Mouse (Mus musculus) lung, postnatal 36 days (tissue): Measurements from ENCODE around the gene Sema4c.

ENCODE experiments used
- DNase-seq: peaks from one replicate; pipeline ENCODE4 v3.0.0; 2022; ENCODE audit warnings: mixed read lengths

The Sema4c gene

DNA sequence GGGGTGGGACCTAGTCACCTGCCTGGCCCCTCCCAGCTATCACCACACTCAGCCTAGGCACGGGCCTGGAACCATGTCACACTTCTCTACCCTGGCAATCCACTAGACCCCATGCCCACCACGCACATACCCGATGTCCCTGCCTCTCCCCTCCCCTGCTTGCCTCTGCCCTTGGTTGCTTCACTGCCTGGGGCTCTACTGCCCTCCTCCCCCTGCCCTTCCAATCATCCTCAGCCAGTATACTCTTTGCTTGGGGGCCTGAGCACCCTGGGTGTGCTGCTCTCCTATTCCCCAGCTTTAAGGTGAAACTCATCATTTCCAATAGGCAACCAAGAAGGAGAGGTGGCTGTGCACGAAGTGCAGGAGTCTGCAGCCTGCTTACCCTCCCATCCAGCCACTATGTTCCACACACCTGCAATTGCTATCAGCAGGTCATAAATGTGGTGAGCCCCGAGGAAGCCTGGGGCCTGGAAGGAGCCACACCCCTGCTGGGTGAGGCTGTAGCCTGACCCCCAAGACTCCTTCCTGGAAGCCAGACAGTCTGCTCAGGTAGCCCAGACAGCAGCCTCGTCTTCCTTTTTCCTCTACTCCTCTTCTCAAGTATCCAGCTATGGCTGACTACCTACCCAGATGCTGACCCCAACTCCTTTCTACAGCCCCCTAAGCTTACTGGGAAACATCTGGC, 19.0 kb upstream of the Sema4c start:
- DNase-seq: no peak

DNA sequence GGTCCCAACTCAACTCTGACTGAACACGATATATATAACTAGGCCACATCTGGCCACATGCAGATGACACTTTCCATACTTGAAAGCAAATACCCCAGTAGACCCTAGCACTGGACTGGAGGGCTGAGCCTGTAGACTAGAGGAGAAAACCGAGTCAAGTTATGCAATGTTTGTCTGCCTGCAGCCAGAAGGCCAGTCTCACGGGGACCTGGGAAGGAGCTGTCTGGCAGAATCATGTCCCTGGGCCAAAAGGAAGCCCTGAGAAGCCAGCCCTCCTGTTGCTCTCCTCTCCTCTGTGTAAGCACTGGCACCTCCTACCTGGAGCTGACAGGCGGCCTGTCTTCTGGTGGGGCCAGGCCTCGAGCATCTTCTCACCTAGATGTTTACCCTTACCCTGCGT, 17.2 kb upstream of the Sema4c start:
- DNase-seq: no peak

DNA sequence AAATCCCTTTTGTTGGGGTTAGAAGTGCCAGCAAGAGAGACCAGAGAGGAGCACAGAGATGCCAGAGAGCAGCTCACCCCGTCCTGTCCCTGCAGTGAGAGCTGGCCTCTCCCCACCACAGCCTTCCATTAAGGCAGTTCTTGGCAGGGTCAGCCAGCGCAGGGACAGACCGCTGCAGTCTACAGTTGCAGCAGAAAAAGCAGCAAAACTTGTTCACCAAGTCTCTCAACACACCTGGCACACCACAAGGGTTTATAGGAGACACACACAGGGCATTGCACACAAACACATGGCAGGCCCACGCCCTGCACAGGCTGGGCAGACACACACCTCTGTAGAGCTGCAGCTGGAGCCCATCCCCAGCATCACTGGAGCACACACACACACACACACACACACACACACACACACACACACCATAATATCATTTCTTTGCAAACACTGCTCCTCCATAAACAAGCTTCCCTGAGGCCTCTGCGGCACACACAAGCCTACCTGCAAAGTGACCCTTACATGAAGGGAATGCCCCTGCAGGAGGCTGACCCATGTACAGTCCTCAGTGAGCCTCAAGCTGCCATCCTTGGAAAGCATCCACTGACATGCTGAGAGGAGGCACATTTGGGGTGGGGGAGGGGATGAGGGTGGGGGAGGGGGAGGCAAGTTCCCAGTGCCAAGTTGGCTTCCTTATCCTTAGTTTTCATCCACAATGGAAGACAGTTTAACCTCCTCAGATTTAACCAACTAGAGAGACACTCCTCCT, 16.2 kb upstream of the Sema4c start:
- DNase-seq: peak; percentile 58

DNA sequence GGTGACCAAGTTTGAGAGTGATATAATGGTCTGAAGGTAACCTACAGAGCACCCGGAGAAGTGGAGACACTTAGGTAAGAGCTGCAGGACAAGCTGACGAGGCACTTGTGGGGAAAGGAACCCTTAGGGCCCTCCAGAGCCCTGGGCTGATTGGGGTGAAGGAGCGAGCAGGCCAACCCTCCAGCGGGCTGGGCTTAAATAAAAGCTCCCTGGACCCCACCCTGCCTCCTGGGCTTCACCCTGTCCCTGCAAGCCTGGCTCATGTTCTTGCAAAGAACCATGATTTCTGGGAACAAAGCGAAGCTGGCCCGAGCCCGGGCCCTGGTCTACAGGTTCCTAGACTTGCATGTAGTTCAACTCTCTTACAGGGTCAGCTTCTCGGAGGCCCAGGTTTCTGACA, 15.4 kb upstream of the Sema4c start:
- DNase-seq: no peak

DNA sequence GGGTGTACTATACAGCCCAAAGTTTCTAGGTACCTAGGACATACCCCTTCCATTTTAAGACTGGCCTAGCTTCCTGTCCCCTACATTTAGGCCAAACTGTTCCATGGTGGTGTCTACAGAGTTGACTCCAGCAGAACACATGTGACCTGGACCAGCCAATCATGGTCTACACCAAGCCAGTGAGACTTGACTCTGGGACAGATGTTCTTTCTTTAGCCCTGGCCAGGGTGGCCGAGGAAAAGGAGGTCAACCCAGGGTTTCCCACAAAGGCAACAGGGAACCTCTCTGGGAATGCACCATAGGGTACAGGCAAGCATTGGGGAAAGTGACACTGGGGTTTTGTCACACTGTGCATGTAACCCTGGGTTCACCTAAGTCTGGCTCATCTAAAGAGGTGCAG, 14.6 kb upstream of the Sema4c start:
- DNase-seq: peak; percentile 48

DNA sequence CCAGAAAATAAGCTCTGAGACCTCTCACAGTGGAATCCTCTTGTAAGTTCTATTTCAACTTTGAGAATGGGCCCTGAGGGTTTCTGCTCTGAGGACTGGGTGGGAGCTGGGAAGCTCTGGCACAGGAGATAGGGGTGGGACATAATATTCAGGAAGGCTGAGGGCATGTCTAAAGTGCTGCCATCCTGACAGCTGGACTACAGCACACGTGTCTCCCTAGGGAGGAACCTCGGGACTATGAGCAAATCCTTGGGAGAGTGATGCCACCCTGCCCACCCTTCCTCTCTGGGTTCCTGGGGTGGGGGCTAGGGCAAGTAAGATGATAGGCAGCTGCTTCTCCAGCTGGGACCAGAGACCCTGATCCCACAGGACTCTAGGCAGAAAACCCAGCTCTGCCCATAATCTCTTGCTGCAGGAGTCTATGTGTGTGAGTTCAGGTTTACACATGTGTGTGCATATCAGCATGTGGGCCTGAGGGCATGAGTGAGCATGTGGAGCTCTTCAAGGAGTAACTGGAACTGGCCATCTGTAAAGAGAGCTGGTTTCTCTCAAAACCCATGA, 14.1 kb upstream of the Sema4c start:
- DNase-seq: no peak

DNA sequence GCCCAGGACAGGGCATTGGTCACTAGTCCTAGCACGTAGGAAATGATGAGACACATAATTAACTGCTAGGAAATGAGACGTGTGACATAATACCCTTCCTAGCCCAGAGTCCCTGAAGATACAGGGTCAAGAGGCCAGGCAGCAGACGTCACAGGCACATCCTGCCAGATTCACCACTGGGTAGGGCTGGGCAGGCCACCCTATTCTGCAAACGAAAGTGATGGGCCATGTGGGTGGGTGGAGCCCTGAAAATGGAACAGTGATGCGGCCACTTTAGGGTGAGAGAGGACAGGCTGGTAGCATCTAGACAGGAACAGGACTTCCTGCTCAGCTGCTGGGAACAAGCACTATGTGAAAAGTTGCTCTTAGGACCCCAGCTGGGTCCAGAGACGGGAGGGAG, 13.5 kb upstream of the Sema4c start:
- DNase-seq: peak; percentile 90

DNA sequence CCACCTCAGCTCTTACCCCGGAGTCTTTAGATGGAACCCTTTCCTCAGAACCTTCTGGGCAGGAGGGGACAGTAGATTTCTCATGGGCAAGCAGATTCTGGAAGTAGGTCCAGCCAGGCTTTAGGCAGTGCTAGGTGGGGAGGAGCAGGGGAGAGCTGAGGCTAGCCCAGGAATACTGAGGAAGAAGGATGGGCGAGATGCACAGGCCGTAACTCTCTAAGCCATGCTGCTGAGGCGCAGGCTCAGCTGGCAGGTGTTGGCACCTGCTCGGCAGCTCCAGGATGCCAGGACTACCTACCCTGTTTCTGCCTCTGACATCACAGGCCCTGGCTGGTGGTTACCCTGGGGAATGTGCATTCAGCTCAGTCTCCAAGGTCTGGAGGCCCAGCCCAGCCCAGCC, 12.2 kb upstream of the Sema4c start:
- no peak for DNase-seq

DNA sequence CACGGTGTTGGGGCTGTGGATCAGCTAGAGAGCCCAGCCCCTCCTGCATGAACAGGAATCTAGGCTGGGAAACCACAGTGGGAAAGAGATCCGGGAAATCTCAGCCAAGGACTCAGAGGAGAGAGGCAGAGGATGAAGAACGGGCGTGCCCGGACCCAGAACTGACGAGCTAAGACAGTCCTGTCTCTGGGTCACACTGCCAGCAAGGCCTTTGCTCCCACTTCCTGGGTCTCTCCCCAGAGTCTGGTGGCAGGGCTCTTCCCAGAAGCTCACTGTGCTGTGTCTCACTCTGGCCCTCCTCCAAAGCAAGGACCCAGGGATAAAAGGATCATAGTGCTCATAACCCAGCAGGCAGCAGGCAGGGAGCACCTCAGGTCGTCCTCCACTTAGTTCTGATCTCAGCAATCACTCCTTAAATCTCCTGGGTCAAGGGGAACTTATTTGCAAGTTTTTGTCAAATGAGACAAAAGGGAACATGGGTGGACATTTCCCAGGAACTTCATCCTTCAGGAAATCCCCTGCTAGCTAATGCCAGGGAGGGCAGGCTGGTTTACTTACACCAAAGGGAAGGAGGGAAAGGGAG, 11.6 kb upstream of the Sema4c start:
- no peak for DNase-seq

DNA sequence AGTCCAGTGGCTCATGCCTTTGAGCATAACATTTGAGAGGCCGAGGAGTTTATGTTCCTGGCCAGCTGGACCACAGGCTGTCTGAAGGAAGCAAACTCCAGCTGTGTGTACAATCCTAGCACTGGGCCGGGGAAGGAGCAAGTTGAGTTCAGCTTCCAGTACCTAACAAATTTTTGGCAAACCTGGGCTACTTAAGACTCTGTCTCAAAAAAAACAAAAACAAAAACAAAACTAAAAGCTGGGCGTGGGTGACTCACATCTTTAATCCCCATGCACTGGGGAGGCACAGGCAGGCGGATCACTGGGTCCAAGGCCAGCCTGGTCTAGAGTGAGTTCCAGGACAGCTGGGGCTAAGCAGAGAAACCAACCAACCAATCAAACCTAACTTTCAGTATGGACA, 10.6 kb upstream of the Sema4c start:
- DNase-seq: no peak

DNA sequence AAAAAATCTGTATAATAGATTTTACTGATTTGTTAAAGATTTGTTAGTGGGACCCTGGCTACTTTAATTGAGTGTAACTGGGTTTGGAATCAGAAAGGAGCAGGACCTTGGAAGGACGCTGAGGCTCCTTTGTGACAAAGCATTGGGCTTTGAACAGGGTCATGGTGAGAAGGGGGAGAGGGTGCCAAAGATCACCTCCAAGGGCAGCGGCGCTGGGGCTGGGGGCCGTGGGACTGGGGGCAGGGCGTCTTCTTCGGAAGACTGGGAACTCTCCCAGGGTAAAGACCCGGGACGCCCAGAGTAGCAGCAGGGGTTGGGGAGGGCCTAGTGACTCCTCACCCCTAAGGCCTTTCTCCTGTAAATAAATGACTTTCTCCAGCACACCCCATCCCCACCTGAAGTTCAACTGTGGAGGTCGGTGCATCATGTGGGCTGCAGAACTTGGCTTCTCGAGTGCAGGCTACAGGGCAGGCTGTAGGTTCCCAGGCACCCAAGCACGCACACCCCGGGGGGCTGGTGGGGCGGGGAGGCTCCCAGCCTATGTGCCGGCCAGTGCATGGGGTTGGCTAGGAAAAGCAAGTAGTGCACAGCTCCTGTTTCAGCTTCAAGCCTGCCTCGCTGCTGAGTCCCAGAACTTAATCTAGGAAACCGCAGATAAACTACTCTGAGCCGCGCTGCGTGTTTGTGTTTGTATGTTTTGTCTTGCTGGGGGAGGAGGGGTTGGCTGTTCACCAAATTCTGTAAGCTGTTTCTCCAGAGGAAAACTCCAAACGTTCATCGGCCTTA, 9.9 kb upstream of the Sema4c start:
- DNase-seq: no peak

DNA sequence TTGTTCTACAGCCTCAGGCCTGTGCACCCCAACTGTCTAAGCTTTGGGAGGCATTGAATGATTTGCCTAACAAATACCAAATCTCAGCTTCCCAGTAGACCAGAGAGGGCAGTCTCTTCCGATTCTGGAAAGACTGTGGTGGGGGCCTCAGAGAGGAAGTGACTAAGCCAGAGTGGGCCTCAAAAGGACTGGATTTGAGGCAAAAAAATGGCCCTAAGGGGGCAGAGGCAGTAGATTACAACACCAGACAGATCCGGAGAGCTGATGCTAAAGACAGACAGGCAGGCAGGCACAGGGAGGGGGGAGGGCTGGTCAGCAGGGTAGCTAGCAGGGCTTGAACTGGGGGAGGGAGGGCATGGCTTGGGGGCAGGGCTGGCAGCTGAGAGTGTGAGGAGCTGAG, 8.3 kb upstream of the Sema4c start:
- DNase-seq: no peak

DNA sequence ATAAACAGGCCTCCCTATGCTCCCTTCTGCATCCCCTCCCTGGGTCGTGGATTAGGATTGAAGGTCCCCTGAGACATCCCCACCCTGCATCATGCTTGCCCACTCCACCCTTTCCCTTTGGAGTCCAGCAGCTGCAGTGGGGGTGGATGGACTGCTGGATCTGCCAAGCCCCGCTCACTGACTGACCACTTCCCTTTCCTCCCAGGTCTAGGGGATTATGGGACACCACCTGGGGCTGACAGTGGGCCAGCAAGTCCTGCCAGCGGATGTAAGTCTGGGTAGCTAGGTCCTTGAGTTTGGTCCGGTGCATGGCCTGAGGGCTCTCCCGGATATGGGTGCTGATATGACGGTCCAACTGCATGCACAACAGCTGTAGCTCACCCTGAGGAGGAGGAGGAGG, 6.0 kb upstream of the Sema4c start:
- DNase-seq: no peak

DNA sequence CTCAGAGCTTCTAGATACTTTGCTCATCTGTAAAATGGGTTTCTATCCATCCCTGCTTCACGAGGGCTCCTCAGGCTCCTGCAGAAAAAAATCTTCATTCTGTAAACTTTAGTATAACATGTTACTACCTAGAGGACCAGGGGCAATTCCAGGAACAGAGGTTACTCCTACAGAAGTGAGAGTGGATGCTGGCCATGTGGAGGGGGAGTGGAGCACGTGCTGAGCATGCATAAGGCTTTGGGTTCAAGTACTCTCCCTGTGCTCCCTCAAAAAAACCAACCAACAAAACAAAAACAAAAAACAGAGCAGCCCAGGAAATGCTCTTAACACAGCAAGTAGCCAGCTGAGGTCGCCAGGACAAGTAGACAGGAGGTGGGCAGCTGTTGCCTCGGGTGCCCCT, 5.5 kb upstream of the Sema4c start:
- no peak for DNase-seq

DNA sequence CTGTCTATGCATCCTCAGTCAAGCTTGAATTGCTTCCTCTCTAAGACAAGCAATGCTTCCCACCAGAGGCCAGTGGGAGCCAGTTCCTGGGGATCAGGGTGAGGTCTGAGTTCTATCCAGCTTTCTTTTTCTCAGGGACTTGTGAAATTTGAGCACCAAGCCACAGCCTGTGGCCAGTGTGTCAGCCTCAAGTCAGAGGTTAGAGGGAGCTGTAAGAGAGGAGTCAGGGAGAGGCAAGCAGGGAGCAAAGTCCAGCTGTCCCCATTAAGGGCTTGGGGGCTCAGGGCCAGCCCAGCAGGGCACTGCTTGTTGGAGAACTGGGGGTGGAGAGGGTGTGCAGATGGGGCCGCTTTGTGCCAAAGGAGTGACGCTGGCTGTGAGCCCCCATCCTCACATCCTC, 5.0 kb upstream of the Sema4c start:
- no peak for DNase-seq

DNA sequence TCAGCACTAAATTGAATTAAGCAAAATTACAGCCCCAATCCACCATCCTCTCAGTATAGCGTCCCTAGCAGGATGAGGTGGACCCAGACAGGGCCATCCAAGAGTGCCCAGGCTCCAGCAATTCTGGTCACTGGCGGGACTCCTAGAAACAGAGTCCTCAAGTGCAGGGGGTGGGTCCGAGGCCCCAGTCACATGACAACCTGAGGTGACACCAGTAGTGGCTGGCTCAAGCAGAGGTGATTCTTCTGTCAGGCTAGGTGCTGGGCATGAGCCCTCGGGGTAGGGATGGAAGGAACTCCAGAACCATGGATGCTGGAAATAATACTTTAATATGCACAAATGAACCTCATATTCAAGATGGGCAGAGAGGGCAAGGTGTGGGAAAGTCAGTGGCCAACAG, 4.2 kb upstream of the Sema4c start:
- DNase-seq: no peak

DNA sequence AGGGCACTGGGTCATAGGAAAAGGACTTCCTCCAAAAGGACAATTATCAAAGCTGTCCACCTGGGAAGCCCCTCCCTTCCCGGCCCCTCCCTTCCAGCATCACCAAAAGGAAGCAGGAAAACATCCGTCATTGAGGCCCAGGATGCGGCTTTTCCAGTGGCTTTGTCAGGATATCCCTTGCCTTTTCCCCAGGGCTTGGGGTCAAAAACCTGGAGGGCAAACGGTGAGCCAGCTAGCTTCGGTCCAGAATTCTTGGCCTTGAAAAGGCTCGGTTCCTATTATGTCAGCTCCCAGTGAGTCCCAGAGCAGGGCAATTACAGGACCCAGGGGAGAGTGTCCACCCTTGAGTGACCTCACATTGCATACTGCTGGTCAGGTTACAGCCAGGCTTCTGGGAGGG, 2.8 kb upstream of the Sema4c start:
- DNase-seq: no peak

DNA sequence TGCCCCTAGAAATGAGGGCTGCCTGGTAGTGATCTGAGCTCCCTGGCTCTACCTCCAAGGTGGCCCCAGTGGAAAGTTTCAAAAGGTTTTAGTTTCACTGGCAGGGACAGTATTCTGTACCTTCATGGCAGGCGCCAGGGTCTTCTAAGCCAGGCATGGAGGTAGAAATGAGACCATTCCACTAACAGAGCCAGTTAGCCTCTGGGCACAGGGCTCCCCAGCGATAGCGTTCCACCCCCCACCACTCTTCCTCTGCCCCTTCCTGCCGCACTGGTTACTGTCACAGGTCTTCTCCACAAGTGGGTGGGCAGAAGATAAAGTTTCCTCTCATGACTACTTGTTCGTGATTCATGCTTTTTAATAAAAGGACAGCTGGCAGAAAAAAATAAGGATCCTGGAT, 1.7 kb upstream of the Sema4c start:
- no peak for DNase-seq

DNA sequence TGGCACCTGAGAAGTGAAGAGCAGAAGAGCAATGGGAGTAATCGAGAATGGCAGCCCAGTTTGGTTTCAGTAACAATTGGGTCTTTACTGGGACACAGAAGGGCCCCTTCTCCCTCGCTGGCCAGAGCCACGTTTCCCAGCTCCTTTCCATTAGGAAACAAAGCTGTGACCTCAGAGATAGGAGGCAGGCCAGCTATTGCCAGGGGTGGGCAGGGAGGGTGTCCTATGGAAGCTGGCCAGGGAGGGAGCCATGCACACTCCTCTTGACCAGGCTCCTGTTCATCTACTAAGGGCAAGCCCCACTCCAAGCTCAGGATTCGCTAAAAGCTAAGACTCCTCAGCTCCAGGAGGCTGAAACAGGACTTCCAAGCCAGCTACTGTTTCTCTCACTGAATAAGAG, 1.1 kb upstream of the Sema4c start:
- DNase-seq: no peak

DNA sequence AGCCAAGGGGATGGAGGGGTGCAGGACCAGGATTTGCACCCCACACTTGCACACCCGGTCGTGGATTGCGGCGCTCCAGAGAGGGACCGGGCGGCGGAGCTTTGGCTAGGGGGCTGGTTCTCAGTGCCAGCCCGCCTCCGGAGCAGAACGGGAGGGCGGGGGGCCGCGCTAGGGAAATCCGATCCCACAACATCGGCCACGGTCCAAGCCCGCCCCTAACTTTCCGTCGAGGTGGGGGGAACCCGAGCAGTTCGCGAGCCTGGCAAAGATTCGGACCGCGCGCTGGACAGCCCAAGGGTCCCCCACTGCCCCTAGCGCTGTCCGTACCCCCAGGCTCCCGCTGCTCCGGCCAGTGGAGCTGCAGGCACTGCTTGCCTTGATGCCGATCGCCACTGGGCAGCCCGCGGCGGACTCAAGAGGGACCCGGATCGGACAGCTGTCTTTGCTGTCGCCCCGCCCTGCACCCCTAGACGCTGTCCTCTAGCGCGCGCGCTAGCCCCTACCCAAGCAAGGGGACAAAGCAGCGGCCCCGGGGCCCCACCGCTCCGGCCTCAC, 615 bp downstream of the Sema4c start:
- peak; percentile 89 for DNase-seq

DNA sequence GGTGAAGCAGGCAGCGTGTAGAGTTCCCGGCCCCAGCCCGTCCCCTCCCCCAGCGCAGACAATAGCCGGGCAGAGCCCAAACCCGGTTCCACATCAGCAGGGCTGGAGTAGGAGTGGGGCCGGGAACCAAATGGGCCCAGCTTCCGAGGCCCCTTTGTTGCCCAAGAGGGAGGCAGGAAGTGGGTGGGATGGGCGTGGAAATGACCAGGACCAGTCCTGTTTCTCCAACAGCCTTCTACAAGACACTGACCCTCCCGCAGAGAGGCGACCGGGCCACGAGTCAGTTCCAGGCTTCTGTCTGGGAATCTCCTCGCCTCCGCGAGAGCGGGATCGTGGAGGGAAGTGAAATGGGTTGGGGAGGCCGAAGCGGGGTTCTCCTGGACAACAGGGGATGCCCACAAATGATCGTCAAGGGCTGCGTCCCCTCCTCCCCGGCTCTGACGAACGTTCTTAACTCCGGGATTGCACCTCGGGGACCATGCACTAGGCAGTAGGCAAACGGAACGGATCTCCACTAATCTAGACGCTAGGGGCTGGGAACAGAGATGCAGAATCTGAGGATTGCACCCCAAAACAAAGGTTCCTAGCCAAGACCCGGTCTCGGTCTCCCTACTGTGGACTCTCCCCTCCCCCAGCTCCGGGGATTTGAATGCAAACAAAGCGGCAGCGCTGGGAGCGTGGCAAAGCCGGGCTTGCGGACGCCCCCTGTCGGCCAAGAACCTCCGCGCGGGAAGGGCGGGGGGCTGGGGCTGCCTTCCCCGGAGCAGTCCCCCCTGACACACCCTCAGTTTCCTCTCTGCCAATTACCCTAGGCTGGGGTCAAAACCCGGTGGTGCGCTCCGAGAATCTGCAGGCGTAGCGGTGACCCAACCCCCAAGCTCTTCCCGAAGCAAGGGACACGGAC, 1.3 kb downstream of the Sema4c start:
- peak; percentile 95 for DNase-seq
